8 mouse cellular contexts compared by ENCODE assay signal in genomic region chr8:125389280-125389679, GRCm38 (mm10).
DNase-seq lines count a peak whose midpoint lies in the region; ATAC-seq and TF ChIP-seq lines count a peak whose summit lies in the region.

No protein-coding gene starts in this region.

- no peaks in the 10 kb centered on the region for H3K9me3 ChIP-seq in liver, embryonic 12.5 days (replicated peaks)

- no peaks in the 10 kb centered on the region for H3K36me3 ChIP-seq in liver, embryonic 12.5 days

- 0 out of 2 replicates have a peak overlapping the region, but pooled peaks have one; percentile 6 for H3K27ac ChIP-seq in gastrocnemius, adult 2 months
- no peak overlapping the region for H3K27ac ChIP-seq in liver, embryonic 12.5 days

- intact Hi-C loops in gastrocnemius, adult 2 months (cut with DNase I), result loop anchor here (10.0 kb wide), 1 partner anchor 54 kb away; no protein-coding TSS in a partner anchor
- intact Hi-C loops in heart, postnatal 10 days (cut with DNase I), result loop anchor here (5.0 kb wide), 1 partner anchor 37 kb away; no protein-coding TSS in a partner anchor

- no peak for DNase-seq in gastrocnemius, adult 2 months
- no peak for DNase-seq in gastrocnemius, adult 18-20 months (ENCODE audit: low spot score)
- DNase-seq in cerebellum, adult 9-10 months, result peak; percentile 87
- DNase-seq in heart, postnatal 10 days, result peak; percentile 82 to 88
- DNase-seq in layer of hippocampus, adult 9-11 months, result peak; percentile 61
- DNase-seq in right cerebral cortex, adult 2 months (ENCODE audit: low spot score in 2 of 2), result peak; percentile 37 to 41
- no peak for DNase-seq in thymus, postnatal 4 days

- no peak overlapping the region for H3K9ac ChIP-seq in liver, embryonic 12.5 days

- no peak for TF ChIP-seq CTCF in gastrocnemius, adult 2 months (IDR thresholded peaks at IDR 0.05)

- peaks cover 28% of the 10 kb centered on the region for H3K4me1 ChIP-seq in liver, embryonic 12.5 days

- no peak for ATAC-seq in liver, embryonic 12.5 days

- WGBS in liver, embryonic 12.5 days (ENCODE audit: insufficient replicate concordance), result 48% methylated on average over 5 of the region's 5 CpGs

- H3K4me2 ChIP-seq in liver, embryonic 12.5 days, result no peak overlapping the region

- H3K27me3 ChIP-seq in liver, embryonic 12.5 days (replicated peaks), result no peaks in the 10 kb centered on the region

- no peak overlapping the region for H3K4me3 ChIP-seq in gastrocnemius, adult 2 months
- no peak overlapping the region for H3K4me3 ChIP-seq in liver, embryonic 12.5 days

Comparison
In these comparisons a context has a peak if more than half of its experiments do, and no peak if none do; other contexts are left out.
1. DNase-seq: peak in cerebellum, adult 9-10 months (single experiment), heart, postnatal 10 days (2 of 2), layer of hippocampus, adult 9-11 months (single experiment) and right cerebral cortex, adult 2 months (2 of 2); none in gastrocnemius, adult 2 months (single experiment), gastrocnemius, adult 18-20 months (single experiment) and thymus, postnatal 4 days (single experiment).